Mouse (Mus musculus) urinary bladder, postnatal 14 days (tissue): ENCODE data around the gene Dppa3.

Experiments used
- DNase-seq: peaks from one replicate; pipeline ENCODE4 v3.0.0; 2021; ENCODE audit warnings: low spot score

Gene Dppa3

GRCm38 (mm10) chr6:122626110-122626509, at the start of gene Dppa3:
Gene Dppa3 (plus strand): TSS chr6:122626410.
- no peak for DNase-seq

DNA sequence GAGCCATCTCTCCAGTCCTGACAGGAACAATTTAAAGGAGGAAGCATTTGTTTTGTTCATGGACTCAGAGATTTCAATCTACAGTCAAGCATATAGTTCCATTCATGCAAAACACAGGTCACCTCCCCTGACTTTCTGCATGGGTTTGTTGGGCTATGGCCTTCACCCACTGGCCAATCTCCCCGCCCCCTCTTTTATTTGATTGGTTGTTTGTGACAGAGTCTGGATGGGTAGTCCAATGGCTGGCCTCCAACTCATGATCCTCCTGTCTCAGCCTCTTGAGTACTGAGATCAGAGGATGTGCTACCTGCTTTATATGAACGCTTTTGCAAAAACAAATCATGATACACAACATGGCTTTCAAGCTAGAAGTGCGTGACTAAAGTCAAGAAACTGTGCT, 49.2 kb upstream of the Dppa3 start:
- DNase-seq = no peak

DNA sequence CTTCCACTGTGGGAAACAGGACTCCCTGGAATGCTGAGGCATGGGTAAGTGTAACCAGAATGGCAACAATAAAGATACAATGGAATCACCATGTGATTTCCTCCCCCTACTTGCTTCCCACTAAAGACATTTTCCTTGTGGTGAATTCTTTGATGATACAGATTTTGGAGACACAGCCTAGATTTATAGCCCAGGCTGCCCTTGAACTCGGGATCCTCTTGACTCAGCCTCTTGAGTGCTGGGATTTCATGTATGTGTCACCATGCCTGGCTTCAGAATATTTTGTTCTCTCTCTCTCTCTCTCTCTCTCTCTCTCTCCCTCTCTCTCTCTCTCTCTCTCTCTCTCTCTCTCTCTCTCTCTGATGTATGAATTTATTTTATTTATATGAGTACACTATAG, 47.1 kb upstream of the Dppa3 start:
- no peak for DNase-seq

GRCm38 (mm10) chr6:122591027-122591758, 35.0 kb upstream of the Dppa3 start:
- DNase-seq = no peak

DNA sequence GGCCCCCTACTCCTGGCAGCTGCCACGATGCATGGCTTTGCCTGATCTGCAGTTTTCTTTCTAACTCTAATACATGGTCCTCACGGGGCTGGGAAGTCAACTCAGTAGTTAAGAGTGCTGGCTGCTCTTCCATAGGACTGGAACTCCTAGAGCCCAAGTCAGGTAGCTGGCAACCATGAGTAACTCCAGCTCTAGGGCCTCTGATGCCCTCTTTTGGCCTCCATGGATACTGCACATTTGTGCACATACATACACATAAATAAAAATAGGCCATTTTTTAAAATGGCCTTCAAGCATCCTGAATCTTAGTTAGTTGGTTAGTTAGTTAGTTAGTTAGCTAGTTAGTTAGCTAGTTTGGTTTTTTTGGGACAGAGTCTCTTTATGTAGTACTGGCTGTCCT, 33.3 kb upstream of the Dppa3 start:
- no peak for DNase-seq

DNA sequence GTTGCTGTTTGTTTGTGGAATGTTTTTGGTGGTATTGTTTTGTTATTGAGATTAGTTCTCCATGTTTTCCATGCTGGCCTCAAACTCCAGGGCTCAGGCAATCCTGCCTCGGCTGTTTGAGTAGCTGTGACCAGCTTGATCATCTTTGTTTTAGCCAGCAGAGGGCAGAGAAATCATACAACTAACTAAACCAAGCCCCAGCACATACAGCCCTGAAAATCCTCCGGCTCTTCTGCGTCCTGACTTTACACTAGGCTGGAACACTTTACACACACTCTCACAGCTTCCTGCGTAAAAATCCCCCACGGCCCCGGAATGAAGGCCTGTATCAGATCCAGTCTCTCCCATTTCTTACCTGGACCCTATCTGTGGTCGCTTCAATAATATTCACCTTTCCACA, 30.6 kb upstream of the Dppa3 start:
- peak; percentile 22 for DNase-seq

GRCm38 (mm10) chr6:122596608-122597007, 29.6 kb upstream of the Dppa3 start:
- no peak for DNase-seq

DNA sequence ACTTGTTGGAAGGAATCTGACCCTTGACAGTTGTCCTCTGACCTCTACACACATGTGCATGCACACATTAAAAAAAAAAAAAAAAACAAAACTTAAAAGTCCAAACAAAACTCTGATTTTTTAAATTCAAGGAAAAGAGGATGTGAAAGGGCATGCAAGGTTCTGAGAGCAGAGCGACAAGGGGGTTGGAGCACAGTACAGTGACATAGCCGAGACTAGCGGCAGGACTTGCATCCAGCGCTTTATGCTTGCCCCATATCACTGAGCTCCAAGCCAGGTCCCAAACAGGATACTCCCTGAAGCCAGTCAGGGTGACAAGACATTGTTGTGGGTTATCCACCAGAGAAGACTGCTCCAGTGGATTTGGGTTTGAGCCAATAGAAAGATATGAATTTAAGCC, 28.2 kb upstream of the Dppa3 start:
- no peak for DNase-seq

DNA sequence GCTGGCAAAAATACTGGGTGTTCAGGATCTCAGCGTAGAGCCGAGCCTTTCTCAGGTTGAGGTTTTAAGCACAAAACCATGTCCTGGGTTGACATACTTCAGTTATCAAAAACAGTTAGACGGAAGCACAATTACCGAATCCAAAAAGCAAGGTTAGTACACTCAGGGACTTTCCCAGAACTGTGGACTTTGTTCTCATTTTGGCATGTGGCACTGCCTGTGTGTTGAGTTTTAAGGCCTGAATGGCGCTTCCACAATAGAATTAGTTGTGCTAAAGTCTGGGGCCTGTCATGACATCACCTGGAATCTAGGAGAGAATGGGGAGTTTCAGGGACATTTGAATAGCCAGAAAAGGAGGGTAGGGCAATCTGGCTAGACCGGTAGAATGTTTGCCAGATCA, 27.8 kb upstream of the Dppa3 start:
- DNase-seq = no peak

GRCm38 (mm10) chr6:122599054-122599737, 27.0 kb upstream of the Dppa3 start:
- no peak for DNase-seq

- no peak for DNase-seq
These were observed 26.1 kb upstream of the Dppa3 start for GRCm38 (mm10) chr6:122600066-122600646.

- DNase-seq = no peak
These were observed 25.2 kb upstream of the Dppa3 start for GRCm38 (mm10) chr6:122601031-122601430.

DNA sequence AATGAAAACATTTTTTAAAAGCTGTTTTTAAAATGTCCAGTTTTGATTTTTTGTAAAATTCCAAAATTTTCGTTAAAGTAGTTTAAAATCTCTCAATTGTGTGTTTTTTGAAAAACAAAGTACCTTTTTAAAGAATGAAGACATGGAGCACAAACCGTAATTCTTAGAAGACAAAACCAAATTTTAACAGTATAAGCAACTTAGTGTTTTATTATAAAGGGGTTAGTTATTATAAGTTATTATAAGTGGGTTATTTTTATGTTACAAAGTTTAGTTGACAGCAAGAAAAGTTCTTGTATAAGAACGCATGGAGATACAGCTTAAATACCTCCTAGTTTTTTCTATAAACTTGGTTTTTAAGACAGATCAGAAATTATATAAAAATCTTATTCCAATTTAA, 24.6 kb upstream of the Dppa3 start:
- DNase-seq = no peak

GRCm38 (mm10) chr6:122602242-122602991, 23.8 kb upstream of the Dppa3 start, which contains the start of gene Apobec1:
Gene Apobec1 (minus strand): TSS chr6:122602444.
- peak; percentile 78 for DNase-seq

GRCm38 (mm10) chr6:122602992-122603322, 23.3 kb upstream of the Dppa3 start:
- DNase-seq = no peak

DNA sequence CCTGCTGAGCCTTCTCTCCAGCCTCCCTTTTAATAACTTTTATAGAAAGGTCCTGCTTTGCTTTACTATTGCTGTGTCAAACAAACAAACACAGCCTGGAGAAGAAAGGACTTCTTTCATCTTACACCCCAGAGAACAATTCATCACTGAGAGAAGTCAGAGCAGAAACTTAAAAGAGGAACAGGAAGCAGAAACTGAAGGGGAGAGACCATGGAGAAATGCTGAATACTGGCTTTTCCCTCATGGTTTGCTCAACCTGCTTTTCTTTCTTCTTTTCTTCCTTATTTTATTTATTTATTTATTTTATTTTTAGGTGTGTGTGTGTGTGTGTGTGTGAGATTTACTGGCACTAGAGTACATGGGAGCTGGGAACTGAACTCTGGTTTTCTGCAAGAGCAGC, 21.9 kb upstream of the Dppa3 start:
- no peak for DNase-seq

DNA sequence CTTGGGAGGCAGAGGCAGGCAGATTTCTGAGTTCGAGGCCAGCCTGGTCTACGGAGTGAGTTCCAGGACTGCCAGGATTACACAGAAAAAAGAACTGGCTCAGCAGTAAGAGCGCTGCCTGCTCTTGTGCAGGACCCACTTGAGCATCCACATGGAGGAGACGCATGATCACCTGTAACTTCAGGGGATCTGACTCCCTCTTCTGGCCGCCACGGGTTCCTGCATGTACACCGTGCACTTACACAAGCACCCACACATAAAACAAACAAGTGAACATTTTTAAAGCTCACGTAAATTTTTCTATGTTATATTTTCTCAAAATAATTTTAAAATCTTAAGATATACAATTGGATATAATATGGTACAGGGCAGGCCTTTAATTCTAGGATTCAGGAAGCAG, 20.7 kb upstream of the Dppa3 start:
- no peak for DNase-seq

GRCm38 (mm10) chr6:122606661-122607060, 19.5 kb upstream of the Dppa3 start:
- no peak for DNase-seq

DNA sequence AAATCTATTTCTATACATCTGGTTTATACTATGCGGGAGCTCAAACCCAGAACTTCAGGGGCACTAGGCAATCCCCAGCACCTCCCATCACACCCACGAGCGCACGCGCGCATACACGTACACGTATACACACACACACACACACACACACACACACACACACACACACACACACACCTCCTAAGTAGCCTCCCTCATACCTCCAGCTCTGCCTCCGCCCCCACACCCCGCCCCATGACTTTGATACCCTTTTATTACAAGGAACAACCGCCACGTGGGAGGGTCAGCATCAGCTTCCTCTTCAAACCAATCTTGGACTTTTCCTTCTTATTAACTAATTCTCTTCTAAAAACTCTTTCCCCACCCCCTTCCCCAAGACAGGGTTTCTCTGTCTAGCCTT, 18.5 kb upstream of the Dppa3 start:
- DNase-seq = no peak

DNA sequence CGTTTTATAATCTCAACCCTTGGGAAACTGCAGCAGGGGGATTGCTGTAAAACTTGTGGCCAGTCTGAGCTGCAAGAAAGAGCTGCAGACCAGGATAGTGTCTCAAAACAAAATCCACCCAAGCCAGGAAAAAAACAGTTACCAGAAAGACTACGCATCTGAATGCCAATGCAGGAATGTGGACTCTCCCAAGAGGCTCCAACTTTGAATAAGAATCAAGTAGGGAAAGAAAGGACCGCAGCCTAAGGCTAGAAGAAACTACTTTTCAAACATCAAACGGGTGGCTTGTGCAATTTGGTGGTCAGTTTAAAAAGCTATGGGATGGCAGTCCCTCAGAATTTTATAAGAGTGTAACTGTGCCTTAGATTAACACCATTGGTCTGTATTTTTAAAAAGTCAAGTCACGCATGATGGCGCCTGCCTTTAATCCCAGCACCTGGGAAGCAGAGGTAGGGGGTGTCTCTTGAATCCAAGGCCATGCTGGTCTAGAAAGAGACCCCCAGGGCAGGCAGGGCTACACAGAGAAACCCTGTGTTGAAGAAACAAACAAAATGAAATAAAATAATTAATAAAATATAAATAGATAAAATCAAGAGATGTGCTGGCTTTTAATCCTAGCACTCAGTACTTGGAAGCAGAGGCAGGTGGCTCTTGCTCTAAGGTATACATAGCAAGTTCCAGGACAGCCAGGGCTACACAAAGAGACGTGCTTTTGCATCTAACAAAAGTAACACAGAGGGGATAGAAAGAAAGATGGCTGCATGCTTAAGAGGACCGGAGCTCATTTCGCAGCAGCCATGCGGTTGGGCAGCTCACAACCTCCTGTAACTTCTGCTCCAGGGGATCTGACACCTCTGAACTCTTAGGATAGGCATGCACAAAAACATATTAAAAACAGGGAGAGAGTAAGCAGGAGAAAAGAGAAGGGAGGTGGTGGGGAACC, 17.5 kb upstream of the Dppa3 start:
- DNase-seq = no peak

DNA sequence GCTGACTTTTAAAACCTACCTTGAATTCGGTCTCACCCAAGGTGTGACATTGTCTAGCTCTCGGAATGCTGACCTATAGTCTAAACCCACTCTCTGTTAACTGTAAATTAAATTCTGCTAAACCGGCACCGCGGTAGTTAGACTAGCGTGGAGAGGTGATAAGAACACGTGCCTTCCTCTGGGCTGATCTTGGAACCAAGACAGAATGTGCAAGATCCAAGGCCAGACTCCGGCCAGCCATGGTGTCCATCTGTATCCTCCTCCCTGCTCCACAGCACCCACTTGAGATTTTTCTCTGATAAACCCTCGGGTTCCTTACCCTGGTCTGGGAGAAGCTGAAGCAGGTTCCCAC, 16.9 kb upstream of the Dppa3 start:
- DNase-seq = no peak

DNA sequence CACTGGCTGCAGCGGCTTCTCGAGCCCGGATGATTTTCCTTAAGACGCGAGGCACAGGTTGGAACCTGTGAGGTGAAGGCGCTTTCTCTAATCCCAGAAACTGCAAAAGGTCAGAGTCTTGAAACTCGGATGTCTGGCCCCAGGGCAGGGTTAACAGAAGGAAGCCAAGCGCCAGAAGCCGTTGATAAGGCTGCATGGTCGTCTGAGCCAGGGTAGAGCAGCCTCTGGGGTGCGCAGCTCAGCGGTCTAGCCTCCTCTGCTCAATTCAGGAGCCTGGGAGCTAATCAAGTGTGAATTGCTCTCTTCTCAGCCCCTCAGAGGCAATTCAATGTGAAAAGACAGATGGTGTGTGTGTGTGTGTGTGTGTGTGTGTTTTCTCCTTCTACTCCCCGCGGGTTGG, 16.4 kb upstream of the Dppa3 start, which contains the start of gene Gdf3:
TSS of gene Gdf3 (minus strand) at position 317 of the 400 bp plus-strand sequence.
- DNase-seq = no peak
